Mouse (Mus musculus): ENCODE results near the gene Tmem252. TPM values are rescaled to one million over a fixed set of nuclear protein-coding genes. Genes with fewer than 3 reads are reported as not detected.

Gene Tmem252
- total and polyA plus RNA-seq, 3 experiments, result not detected

GRCm38 (mm10) chr19:24718021-24718420 lies 44.2 kb downstream of the Tmem252 start:
- Histone ChIP-seq H3K27me3 (ENCODE audit: control insufficient read depth in 1 of 2, insufficient read depth in 2 of 2, low read length in 2 of 2) (no peaks in the 10 kb centered on the region), H3K4me1 (ENCODE audit: control insufficient read depth in 1 of 2, insufficient read depth in 2 of 2, low read length in 2 of 2) (no peaks in the 10 kb centered on the region), H3K4me3 (ENCODE audit: control insufficient read depth in 1 of 2, insufficient read depth in 1 of 2, low read depth in 2 of 2, low read length in 2 of 2) (no peak overlapping the region), H3K27ac (ENCODE audit: control insufficient read depth, low read depth, low read length) (no peak overlapping the region), H3K9ac (ENCODE audit: control insufficient read depth, low read depth, low read length, poor library complexity, severe bottlenecking) (no peak overlapping the region), H3K9me3 (replicated peaks; ENCODE audit: insufficient read depth, low read length) (no peaks in the 10 kb centered on the region), H3K36me3 (ENCODE audit: control insufficient read depth in 1 of 2, insufficient read depth in 2 of 2, low read length in 2 of 2) (no peaks in the 10 kb centered on the region), H3K79me2 (ENCODE audit: control insufficient read depth, insufficient read depth, low read length, poor library complexity) (no peaks in the 10 kb centered on the region)
- DNase-seq (ENCODE audit: low read depth, low spot score), result no peak
- no peak for TF ChIP-seq CHD1 (IDR thresholded peaks at IDR 0.05; ENCODE audit: low read depth, low read length)
- TF ChIP-seq MAX (IDR thresholded peaks at IDR 0.05; ENCODE audit: low read length), result no peak
- TF ChIP-seq ELF1 (IDR thresholded peaks at IDR 0.05; ENCODE audit: low read depth, low read length), result no peak
- TF ChIP-seq JUND (IDR thresholded peaks at IDR 0.05; ENCODE audit: low read depth, low read length), result no peak
- TF ChIP-seq BHLHE40 (IDR thresholded peaks at IDR 0.05; ENCODE audit: borderline replicate concordance, low read depth, low read length), result no peak
- no peak for TF ChIP-seq POLR2A (IDR thresholded peaks at IDR 0.05; ENCODE audit: control insufficient read depth in 1 of 2, insufficient read depth in 1 of 2, low read depth in 1 of 2, low read length in 2 of 2, poor library complexity in 1 of 2)
- TF ChIP-seq MYC (IDR thresholded peaks at IDR 0.05; ENCODE audit: low read depth, low read length), result no peak
- no peak for TF ChIP-seq CHD2 (IDR thresholded peaks at IDR 0.05; ENCODE audit: low read length)
- TF ChIP-seq ZC3H11A (IDR thresholded peaks at IDR 0.05; ENCODE audit: low read depth, low read length), result no peak
- TF ChIP-seq HCFC1 (IDR thresholded peaks at IDR 0.05; ENCODE audit: low read depth, low read length), result no peak

DNA sequence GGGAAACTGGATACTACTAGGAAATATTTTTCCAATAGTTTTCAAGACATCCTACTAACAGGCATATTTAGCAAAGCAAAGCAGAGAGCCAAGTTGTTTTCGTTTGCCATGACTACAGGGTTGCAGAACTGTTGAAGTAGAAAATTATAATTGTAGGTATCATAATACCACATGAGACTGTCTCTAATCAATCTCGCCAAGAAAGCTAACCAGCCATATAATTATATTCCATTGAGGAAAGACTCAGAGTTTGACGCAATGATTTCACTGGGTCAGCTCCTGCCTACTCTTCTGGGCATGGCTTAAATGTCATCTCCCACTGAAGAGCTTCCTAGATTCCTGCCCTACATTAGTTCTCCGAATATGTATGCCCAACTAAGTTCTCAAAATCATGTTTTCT lies 45.7 kb downstream of the Tmem252 start:
- Histone ChIP-seq H3K79me2 (ENCODE audit: control insufficient read depth, insufficient read depth, low read length, poor library complexity) (no peaks in the 10 kb centered on the region), H3K36me3 (ENCODE audit: control insufficient read depth in 1 of 2, insufficient read depth in 2 of 2, low read length in 2 of 2) (no peaks in the 10 kb centered on the region), H3K4me3 (ENCODE audit: control insufficient read depth in 1 of 2, insufficient read depth in 1 of 2, low read depth in 2 of 2, low read length in 2 of 2) (no peak overlapping the region), H3K9ac (ENCODE audit: control insufficient read depth, low read depth, low read length, poor library complexity, severe bottlenecking) (no peak overlapping the region), H3K4me1 (ENCODE audit: control insufficient read depth in 1 of 2, insufficient read depth in 2 of 2, low read length in 2 of 2) (no peaks in the 10 kb centered on the region), H3K9me3 (replicated peaks; ENCODE audit: insufficient read depth, low read length) (no peaks in the 10 kb centered on the region), H3K27ac (ENCODE audit: control insufficient read depth, low read depth, low read length) (no peak overlapping the region), H3K27me3 (ENCODE audit: control insufficient read depth in 1 of 2, insufficient read depth in 2 of 2, low read length in 2 of 2) (0 out of 4 replicates have a peak, but pooled peaks cover 0 to 1% of the 10 kb centered on the region in 2 experiments)
- DNase-seq (ENCODE audit: low read depth, low spot score), result no peak
- TF ChIP-seq CTCF (IDR thresholded peaks at IDR 0.05 in 2 of 3, conservative IDR thresholded peaks at IDR 0.05 in 1 of 3; ENCODE audit: control insufficient read depth in 1 of 3, insufficient read depth in 1 of 3, low read depth in 2 of 3, low read length in 3 of 3, poor library complexity in 1 of 3, severe bottlenecking in 1 of 3), result no peak
- TF ChIP-seq TBP (IDR thresholded peaks at IDR 0.05; ENCODE audit: low read depth, low read length), result no peak
- no peak for TF ChIP-seq ZKSCAN1 (IDR thresholded peaks at IDR 0.05; ENCODE audit: low read depth, low read length)
- no peak for TF ChIP-seq BHLHE40 (IDR thresholded peaks at IDR 0.05; ENCODE audit: borderline replicate concordance, low read depth, low read length)
- TF ChIP-seq SMC3 (IDR thresholded peaks at IDR 0.05; ENCODE audit: low read depth, low read length), result no peak
- TF ChIP-seq MAFK (IDR thresholded peaks at IDR 0.05; ENCODE audit: borderline replicate concordance, low read depth, low read length), result no peak
- TF ChIP-seq ZNF384 (IDR thresholded peaks at IDR 0.05; ENCODE audit: low read depth, low read length), result no peak
- TF ChIP-seq SIN3A (IDR thresholded peaks at IDR 0.05; ENCODE audit: low read length), result no peak
- TF ChIP-seq ZC3H11A (IDR thresholded peaks at IDR 0.05; ENCODE audit: low read depth, low read length), result no peak
- TF ChIP-seq USF2 (IDR thresholded peaks at IDR 0.05; ENCODE audit: borderline replicate concordance in 1 of 2, insufficient read depth in 1 of 2, low read depth in 1 of 2, low read length in 2 of 2), result no peak
- TF ChIP-seq TAL1 (IDR thresholded peaks at IDR 0.05; ENCODE audit: low read length), result no peak
